Mouse (Mus musculus): ENCODE results near the gene Med23.
A peak's percentile ranks its signal among the peaks of the same experiment; 100 is the strongest.

The Med23 gene

DNA sequence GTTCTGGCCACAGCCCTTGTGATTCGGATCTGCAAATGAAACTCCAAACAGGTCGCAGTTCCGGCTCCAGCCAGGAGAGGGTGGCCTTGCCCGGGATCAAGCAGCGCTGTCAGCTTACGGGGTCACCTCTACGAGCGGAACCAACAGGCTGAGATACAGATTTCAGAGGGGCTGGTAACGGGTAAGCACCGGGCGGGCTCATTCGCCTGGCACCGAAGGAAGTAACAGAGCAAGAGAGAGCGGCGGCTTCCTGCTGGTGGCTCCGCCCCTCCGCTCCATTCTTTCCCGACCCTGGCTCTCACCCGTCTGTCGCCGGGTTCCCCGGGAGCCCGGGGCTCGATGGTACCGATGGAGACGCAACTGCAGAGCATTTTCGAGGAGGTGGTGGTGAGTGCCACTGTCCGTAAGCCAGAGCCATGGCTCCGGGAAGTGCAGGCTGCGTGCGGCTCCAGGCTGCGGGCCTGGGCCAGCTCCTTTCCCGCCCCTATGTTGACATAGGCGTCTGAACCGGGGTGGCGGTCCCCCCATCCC, at the start of gene Med23:
Gene Med23, plus strand, starts transcription at position 227 of the 531 bp plus-strand sequence.
- DNase-seq (ENCODE audit: low spot score) = peak; percentile 96

DNA sequence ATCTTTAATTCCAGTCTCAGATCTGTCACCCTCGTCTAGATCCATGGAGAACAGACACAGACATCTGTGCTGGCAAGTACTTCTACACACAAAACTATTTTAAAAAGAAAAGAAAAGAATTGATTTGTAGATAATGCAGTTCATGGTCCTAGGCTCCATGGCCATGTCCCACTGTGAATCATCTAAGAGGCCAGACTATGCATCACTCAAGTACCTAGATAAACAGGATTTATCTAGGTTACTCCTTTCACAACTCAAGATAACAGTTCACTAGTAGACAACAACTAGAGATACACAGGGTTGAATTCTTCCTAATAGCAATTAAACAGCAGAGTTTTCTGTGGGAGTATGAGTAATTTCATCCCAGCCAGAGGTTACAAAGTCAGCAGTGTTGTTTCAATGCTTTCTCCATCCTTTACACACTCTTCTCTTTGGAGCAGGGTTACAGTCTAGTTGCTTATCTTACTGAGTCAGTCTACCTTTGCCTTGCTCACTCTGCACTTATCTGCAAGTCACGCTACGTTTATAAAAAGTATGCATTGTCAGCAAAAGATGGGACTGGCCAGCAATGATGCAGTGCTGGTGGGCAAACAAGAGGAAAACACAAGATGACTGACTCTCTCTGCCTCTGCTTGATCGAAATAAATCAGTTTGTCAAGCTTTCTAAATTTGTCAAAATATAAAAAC, 47.7 kb upstream of the Med23 start:
- no peak for DNase-seq (ENCODE audit: low spot score)

DNA sequence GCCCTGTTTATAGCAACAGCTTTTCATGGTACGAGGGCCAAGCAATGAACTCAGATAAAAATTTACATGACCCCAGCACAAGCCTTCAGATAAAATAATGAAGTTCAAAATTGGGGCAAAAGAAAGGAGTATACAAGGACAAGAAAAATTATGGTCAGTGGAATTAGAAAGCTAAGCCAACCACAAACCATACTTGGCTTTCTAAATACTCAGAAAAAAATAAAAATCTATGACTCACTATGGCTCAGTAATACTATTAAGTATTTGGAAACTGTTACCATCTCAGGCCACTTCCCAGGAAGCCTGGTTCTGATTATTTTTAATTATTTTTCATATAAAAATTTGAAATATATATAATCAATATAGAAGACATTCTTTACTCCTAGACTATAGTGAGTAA, 46.9 kb upstream of the Med23 start:
- DNase-seq (ENCODE audit: low spot score) = no peak

DNA sequence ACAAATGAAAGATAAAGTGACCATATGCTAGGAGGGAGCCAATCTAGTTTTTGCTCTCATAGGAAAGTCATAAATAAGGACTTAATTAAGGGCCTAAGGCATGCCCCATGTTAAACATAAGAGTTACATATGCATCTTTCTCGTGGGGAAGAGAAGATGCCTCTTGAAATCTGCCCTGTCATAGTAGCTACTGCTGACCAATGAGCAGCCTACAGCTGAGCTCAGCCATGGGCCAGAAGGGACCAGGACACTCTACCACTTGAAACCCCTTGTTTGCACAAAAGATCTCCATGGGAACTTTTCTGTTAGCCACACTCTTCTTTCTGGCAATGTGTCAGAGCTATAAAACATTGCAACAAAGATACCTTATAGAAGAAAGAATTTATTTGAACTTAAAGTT, 46.5 kb upstream of the Med23 start:
- no peak for DNase-seq (ENCODE audit: low spot score)

DNA sequence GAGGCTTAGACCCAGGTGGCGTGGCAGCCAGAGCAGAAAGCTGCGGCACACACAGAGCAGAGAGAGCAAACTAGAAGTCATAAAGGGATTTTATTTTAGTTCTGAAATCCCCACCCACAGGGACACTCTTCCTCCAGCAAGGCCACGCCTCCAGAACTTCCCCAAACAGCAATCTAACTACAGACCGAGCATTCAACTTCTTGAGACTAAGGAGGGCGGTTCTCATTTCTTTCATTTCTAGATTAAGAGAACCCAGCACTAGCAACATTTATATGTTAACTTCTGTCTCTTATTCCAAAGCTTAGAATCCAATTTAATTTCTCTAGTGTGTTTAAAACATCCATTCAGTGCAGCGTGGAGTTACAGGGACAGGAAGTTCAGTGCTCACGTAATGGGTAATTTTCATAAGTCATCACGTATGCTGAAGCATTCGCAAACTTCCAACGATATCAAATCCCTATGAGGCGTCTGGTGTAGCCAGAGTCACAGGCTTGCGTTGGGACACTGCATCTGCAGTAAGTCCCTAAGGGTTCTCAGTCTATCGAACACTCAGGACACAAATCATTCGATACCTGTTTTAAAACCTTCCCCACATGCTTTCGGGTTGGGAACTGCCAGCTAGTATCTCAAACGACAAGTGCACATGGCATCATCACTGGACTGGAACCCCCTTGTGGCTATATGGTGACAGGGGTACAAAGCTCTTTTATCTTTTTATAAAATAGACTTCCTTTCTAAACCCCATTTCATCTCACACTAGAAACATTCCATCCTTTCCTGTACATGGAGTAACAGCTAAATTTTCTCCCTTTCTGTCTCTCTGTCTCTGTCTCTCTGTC, 45.9 kb upstream of the Med23 start:
- DNase-seq (ENCODE audit: low spot score) = no peak

DNA sequence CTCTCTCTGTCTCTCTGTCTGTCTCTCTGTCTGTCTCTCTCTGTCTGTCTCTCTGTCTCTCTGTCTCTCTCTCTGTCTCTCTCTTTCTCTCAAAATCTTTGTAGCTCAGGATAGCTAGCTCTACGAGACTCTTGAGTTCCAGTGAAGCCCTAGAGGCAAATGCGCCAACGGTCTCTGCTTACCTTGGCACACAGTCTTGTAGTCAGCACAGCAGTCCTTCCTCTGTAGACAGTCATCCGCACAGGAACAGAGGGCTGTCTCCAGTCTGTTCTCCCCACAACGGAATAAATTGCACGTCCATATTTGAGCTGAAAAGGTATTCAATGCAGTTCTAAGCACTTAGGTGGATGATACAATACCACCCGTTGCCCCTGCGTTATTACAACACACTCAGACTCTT, 45.2 kb upstream of the Med23 start:
- DNase-seq (ENCODE audit: low spot score) = no peak

DNA sequence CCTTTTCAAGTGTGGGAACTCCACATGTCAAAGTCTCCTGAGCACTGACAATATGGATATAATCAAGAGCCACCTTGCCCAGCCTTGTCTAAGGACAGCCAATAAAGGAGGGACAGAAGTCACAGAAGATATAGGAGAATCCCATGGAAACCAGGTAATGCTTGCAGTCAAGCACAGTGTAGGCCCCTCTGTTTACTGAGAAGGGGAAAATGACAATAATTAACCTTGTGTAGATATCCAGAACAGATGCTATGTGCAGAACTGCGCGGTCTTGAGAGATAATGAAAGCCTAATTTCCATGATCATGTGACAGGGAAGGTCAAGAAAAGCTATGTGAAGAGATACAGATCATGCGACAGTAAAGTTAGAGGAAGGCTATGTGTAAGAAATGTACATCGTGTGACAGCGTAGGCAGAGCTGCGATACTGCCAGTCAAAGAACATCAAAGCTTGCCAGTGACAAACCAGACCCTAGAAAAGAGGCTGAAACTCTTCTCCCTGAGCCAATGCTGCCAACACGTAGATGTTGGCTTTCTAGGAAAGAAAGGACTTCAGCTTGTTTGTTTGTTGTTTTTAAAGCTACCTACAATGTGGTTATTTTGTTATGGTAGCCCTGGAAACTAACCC, 44.2 kb upstream of the Med23 start:
- no peak for DNase-seq (ENCODE audit: low spot score)

DNA sequence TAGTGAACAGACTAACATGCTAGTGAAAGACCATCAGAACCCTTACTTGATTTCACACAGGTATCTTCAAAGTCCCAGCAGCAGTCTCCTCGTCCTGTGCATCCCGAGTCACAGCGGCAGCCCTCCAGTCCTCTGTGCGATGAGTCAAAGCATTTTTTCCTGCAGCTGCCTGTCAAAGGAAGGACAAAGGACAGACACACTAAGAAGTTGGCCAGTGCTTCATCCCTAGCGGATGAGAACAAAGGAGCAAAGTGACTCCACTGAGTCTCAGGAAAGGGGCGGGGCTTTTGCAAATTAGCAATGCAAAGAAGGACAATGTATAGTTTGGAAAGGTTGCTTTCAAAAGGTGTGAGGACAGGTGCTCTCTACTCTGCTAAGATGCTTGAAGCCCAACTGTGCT, 43.7 kb upstream of the Med23 start:
- no peak for DNase-seq (ENCODE audit: low spot score)

DNA sequence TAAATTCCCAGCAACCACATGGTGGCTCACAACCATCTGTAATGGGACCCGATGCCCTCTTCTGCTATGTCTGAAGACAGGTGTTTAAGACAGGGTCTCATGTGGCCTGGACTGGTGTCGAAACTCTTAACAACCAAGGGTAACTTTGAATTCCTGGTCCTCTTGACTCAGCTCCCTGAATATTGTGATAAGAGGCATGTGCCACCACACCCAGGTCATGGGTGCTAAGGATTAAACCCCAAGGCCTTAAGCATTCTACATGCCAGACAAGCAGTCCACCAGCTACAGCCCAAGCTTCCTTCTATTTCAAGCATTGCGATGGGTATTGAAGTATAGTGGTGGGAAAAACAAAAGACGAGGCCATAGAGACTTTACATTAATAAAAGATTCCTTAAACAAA, 41.6 kb upstream of the Med23 start:
- no peak for DNase-seq (ENCODE audit: low spot score)

DNA sequence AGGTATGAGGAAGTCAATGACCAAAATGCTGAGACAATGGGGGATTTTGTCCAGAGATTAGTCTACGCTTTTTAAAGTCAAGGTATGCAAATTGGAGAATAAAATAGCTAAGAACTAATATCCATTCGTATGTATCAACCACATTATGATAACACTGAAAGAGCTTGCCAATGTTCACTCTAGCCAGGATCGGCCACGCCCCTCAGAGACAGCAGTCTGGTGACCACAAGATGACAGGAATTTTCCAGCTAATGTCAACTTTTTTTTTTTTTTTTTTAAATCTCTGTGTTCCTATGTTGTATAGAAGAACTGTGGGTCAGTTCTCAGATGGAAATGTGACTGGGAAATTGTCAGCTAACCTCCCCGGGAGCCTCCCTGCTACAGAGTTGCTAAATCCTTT, 39.3 kb upstream of the Med23 start:
- no peak for DNase-seq (ENCODE audit: low spot score)

DNA sequence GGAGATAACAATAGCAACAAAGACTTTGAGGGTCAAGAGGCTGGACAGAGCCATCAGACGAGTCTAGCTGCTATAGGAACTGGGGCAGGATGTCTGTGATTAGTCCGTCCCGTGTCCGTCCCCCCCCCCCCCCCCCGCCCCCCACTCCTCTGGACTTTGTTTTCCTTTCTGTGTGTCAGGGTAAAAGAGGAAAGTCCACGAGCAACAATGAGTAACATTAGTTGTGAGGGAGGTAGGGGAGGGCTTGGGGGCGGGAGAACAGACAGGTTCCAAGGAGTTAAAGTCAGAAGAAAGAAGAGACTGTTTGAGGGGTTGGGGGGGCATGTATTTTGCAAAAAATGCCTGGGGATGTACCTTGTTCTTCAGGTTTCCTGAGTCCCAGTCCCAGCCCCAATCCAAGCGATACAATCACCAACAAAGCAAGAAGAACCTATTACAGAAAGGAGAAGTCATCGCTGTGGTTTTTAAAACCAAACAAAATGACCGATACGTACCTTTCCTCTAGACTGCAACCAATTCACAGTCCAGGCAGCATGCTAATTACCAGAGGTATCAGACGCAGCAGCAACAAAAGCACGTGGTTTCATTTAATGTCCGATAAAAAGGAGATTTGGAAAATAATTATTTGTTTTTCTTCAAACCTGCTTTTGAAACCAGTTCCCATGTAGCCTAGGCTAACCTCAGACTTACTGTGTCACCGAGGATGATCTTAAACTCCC, 38.2 kb upstream of the Med23 start:
- no peak for DNase-seq (ENCODE audit: low spot score)

DNA sequence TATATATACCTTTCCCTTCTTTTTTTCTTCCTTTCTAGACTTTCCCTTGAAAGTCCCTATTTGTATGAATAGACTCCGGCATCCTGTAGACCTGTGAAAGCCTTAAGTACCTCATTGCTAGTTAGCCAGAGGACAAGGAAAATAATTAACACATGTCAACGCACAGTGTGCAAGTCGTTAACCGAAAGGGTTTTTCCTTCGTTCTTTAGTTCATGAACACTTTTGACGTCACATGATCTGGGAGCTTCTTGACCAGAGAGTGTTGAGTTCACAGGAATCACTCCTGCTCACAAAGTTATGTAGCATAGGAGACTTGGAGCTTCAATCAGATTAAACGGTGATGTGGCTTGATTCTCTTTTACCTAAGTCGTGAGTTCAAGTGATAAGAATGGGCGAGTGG, 37.5 kb upstream of the Med23 start:
- DNase-seq (ENCODE audit: low spot score) = no peak

DNA sequence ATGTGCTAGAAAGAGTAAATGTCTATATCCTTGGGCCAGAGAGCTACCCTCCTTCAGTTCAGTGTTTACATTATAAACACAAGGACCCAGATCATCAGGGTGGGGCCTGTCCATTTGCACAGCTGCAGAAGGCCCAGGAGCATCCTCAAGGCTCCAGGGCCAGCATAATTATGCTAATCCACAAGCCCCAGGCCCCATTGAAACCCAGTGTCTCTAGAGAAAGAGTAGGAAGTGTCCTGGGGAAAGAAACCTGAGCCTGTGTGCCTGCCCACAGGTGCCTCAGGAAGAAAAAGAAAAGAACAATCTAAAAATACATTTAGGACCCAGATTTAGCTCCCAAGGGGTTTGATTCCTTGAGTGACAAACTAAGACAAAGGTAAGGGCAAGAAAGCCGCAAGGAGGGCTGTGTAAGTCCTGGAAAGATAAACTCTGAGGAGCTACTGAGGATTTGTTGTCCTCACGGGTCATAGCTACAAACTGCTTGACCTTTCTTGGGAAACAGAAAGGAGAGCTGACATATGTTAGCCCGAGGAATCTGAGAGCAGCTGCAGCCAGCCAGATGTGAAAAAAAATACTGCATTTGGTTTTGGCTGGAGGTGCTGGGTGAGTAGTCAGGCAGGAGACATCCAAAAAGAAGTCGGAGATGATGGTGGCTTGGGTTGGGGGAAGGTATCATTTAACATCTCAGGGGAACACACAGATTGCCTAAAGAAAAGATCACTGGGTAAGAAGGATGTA, 35.0 kb upstream of the Med23 start:
- no peak for DNase-seq (ENCODE audit: low spot score)

DNA sequence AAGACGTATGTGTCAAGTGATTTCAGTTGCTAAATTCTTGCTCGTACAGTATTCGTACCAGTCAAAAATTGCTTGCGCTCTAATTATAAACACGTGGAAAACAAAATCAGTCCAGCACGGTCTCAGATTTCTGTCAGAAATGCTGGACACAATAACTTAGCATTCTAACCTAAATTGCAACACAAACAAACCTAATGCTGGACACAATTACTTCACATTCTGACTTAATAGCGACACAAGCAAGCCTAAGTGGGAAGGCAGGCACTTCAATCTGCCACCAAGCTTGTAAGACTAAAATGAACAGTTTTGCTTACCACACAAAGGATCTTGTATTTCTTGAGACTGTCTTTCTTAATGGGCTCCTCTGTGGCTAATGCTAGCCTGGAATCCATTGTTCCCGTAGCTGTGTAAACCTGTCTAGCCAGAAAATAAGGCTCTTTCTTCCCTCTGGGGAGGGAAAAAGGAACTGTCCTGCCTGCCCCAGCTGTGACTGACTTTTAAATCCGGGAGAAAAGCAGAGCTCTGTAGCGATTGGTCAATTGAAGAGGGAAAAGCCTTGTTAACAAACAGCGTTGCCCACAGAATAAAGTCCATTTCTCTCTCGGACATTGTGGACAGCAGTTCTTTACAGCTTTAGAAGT, 34.0 kb upstream of the Med23 start:
- no peak for DNase-seq (ENCODE audit: low spot score)

DNA sequence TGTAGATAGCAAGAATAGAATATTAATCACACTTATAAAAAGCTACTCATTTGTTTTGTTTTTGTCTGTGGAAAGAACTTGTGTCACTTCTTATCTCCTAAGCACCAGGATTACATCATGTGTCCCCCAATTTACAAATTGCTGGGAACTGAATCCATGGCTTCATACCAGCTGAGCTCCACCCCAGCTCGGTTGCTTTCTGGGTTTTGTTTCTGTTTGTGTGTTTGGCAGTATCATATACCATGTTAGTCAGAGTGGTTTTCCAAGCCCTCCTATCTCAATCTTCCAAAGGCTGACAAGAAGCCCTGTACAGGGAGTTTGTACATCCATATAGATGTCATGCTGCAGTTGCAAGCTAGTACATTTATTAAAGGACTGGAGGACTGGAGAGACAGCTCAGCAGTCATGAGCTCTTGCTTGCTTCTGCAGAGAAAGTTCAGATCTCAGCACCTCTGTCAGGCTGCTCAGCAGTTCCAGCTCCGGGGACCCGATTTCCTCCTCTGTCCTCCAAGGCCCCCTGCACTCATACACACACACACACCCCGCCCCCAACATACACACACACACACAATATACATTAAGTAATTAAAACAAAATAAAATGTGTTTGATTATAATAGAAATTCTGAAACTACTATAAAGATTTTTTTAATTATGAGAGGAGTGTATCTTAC, 33.3 kb upstream of the Med23 start:
- DNase-seq (ENCODE audit: low spot score) = no peak

DNA sequence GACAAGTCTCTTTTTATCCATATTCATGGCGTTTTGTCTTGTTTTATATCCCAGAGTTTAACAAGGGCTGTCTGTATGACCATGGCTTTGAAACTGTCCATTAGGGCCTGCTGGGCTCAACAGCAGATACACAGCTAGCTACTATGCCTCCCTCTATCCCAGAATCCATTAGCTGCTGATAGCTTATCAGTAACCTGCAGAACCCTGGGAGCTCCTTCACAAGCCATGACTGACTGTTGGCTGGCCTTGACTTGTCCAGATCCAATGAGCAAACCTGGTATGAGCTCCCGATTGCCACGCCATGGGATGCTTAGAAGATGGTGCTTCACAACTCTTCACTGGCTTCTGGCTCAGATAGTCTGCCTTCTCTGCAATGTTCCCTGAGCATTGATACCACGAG, 29.0 kb upstream of the Med23 start:
- DNase-seq (ENCODE audit: low spot score) = no peak

DNA sequence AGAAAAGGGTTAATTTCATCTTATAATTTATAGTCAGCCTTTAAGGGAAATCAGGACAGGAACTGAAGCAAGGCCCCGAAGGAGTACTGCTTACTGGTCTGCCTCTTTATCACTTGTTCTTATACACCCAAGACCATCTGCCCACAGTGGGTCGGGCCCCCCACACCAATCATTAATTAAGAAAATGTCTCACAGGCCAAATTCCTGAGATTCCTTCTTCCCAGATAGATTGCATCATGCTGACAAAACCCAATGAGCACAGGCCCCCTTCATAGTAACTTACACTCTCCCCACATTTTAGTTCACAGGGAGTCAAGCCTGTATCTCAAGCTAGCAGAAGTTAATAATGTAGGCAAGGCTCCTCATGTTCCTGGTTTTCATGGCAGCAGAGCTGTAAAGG, 27.8 kb upstream of the Med23 start:
- no peak for DNase-seq (ENCODE audit: low spot score)

DNA sequence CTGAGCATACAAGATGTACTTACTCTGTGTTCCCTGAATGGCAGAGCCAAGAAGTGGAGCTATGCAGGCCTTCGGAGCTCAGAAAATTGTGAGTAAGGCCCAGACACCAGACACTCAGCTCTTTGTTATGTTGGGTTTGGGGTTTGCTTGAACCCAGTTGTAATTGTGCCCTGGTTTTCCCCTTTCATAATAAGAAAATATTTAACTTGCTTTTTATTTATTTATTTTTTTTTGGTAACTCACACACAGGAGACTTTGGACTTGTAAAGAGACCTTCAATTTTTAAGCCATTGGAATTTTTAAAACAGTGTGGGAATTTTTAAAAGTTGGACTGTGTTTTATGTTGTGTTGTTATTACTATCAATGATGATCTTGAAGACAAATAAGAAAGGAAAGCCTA, 27.1 kb upstream of the Med23 start, which contains the start of gene Enpp3:
Gene Enpp3, minus strand, starts transcription at position 148 of the 400 bp plus-strand sequence.
- no peak for DNase-seq (ENCODE audit: low spot score)

DNA sequence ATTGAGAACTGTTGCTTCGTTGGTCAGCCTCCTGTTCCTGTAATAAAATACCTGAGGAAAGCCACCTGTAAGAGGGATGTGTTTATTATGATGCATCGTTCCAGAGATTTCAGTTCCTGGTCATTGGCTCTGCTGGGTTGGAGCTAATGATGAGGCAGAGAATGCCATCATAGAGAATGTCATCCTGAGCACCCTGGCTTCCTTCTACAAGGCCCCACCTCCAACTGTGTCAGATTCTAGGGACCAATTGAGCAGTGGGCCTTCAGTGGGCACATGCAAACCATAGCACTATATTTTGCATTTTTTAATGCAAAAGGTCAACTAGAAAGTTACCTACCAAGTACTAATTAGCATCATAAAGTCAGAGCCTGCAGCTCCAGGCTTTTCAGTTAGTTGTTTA, 6.6 kb upstream of the Med23 start:
- no peak for DNase-seq (ENCODE audit: low spot score)

DNA sequence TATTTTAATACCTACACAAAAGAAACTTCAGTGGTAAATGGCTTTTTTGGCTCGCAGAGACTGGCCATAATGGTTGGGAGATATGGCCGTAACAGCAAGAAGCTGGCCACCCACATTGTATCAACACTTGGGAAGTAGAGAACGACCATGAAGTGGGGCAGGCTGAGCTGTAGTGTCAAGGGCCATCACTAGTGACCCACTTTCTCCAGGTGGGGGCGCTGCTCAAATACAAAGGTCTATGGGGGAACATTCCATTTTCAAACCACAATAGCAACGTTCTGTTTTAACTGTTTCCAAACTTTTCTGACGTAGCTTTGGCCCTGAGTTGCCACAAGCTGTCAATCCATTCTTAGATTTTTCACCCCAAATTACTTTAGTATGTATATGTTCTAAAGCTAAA, 5.4 kb upstream of the Med23 start:
- DNase-seq (ENCODE audit: low spot score) = no peak
